Mouse (Mus musculus): Measurements from ENCODE around the gene Pkd1. TPM values are rescaled to one million over a fixed set of nuclear protein-coding genes. Genes with fewer than 3 reads are reported as not detected.

The Pkd1 gene
- polyA plus RNA-seq, 1 experiment from 2014 or later, result 24.7 TPM

DNA sequence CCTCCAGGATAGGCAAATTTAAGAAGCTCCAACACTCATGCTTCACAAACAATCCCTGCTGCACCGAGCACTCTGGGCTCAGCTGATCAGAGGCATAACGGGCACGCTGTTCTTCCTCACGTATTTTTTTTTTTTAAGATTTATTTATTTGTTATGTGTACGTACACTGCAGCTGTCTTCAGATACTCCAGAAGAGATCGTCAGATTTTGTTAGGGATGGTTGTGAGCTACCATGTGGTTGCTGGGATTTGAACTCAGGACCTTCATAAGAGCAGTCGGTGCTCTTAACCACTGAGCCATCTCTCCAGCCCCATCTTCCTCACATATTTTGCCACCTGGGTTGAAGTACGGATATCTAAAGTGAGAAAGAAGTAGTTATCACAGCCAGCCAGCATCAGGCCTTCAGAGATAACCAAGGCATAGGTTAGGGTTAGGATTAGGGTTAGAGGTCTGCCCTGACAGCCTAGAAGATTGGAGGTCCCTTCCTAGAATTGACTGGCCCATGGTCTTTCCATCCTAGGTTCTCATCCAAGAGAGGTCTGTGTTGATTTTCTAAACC is 15.4 kb upstream of the Pkd1 start, which contains the start of gene Rab26:
Rab26 (minus strand) TSS at position 51 of the 559 bp plus-strand sequence.
- peaks cover 6% of the 10 kb centered on the region; the same call in 1 of the 2 replicates for H3K36me3 ChIP-seq
- H3K4me3 ChIP-seq, result peak within 1 kb of the TSS; percentile 33
- 83% methylated on average over 8 of the region's 8 CpGs for whole genome bisulfite sequencing
- H3K4me1 ChIP-seq, result peaks cover 33% of the 10 kb centered on the region
- no peak within 1 kb of the TSS for H3K27ac ChIP-seq
- no peaks in the 10 kb centered on the region for H3K9me3 ChIP-seq
- no peak for ATAC-seq (ENCODE audit: borderline replicate concordance, extremely low read depth, low FRiP score, low TSS enrichment)
- no peaks in the 10 kb centered on the region for H3K27me3 ChIP-seq
- 0 out of 2 replicates have a peak within 1 kb of the TSS, but pooled peaks have one; percentile 22 for H3K9ac ChIP-seq
- H3K4me2 ChIP-seq, result peak within 1 kb of the TSS; percentile 74

- Histone ChIP-seq H3K9ac (no peak overlapping the region), H3K4me3 (no peak overlapping the region), H3K4me2 (no peak overlapping the region), H3K36me3 (no peaks in the 10 kb centered on the region; the same call in 1 of the 2 replicates), H3K9me3 (no peaks in the 10 kb centered on the region), H3K4me1 (peaks cover 22% of the 10 kb centered on the region), H3K27ac (no peak overlapping the region), H3K27me3 (no peaks in the 10 kb centered on the region)
- no peak for ATAC-seq (ENCODE audit: borderline replicate concordance, extremely low read depth, low FRiP score, low TSS enrichment)
- WGBS, result 45% methylated on average over 5 of the region's 5 CpGs
Observed at GRCm38 (mm10) chr17:24535300-24535699, 14.3 kb upstream of the Pkd1 start.

DNA sequence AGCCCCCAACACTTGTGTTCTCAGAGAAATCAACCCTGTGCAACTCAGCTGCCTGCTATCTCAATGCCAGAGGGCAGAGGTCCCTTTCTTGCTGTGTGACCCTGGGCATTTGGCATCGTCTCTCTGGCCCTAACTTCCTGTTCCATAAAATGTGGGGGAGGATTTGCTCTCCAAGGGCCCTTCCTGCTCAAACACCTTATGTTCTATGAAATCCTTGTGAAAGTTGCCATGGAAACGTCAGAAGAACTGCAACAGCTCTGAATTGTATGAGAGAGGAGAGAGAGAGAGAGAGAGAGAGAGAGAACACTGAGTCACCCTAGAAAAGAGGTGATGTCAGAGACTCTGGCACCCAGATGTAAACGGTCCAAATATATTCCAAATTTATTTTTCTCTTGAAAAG is 12.1 kb upstream of the Pkd1 start:
- H3K4me3 ChIP-seq, result no peak overlapping the region
- 18% methylated on average over 3 of the region's 3 CpGs for WGBS
- no peak overlapping the region for H3K9ac ChIP-seq
- no peak overlapping the region for H3K4me2 ChIP-seq
- no peak for ATAC-seq (ENCODE audit: borderline replicate concordance, extremely low read depth, low FRiP score, low TSS enrichment)
- H3K4me1 ChIP-seq, result peaks cover 14% of the 10 kb centered on the region
- peak overlapping the region; percentile 59 for H3K27ac ChIP-seq
- H3K36me3 ChIP-seq, result no peaks in the 10 kb centered on the region
- H3K9me3 ChIP-seq, result no peaks in the 10 kb centered on the region
- no peaks in the 10 kb centered on the region for H3K27me3 ChIP-seq

GRCm38 (mm10) chr17:24538950-24539349 is 10.7 kb upstream of the Pkd1 start:
- H3K4me2 ChIP-seq, result no peak overlapping the region
- no peaks in the 10 kb centered on the region for H3K9me3 ChIP-seq
- H3K4me1 ChIP-seq, result peaks cover 4% of the 10 kb centered on the region; the same call in 1 of the 2 replicates
- WGBS, result 67% methylated on average over 8 of the region's 8 CpGs
- H3K4me3 ChIP-seq, result no peak overlapping the region
- H3K9ac ChIP-seq, result no peak overlapping the region
- no peaks in the 10 kb centered on the region for H3K36me3 ChIP-seq
- no peak for ATAC-seq (ENCODE audit: borderline replicate concordance, extremely low read depth, low FRiP score, low TSS enrichment)
- H3K27me3 ChIP-seq, result no peaks in the 10 kb centered on the region
- no peak overlapping the region for H3K27ac ChIP-seq

DNA sequence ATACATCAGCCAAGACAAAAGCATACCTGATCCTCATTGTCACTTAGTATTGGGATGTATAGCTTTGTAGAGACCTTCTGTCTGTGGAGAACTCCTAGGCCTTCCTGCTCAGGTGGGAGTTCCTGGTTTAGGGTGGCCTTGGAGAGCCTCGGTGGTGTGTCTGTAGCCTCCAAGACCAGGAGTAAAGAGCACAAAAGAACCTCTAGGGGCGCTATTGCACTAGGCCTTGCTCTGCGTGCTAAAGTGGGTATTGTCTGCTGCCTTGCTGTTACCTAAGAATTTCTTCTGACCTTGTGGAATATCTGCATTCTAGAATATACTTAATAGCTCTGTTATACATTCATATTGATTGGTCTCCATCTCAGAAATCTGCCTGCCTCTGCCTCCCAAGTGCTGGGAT is 9.3 kb upstream of the Pkd1 start:
- Histone ChIP-seq H3K27ac (no peak overlapping the region), H3K36me3 (no peaks in the 10 kb centered on the region), H3K9me3 (no peaks in the 10 kb centered on the region), H3K9ac (no peak overlapping the region), H3K27me3 (no peaks in the 10 kb centered on the region), H3K4me1 (peaks cover 4% of the 10 kb centered on the region; the same call in 1 of the 2 replicates), H3K4me3 (no peak overlapping the region), H3K4me2 (no peak overlapping the region)
- WGBS, result 11% methylated on average over 3 of the region's 3 CpGs
- ATAC-seq (ENCODE audit: borderline replicate concordance, extremely low read depth, low FRiP score, low TSS enrichment), result no peak

- no peak overlapping the region for H3K27ac ChIP-seq
- ATAC-seq (ENCODE audit: borderline replicate concordance, extremely low read depth, low FRiP score, low TSS enrichment), result no peak
- peaks cover 20% of the 10 kb centered on the region for H3K4me1 ChIP-seq
- H3K27me3 ChIP-seq, result no peaks in the 10 kb centered on the region
- H3K9me3 ChIP-seq, result no peaks in the 10 kb centered on the region
- peak overlapping the region; percentile 34; the same call in 1 of the 2 replicates for H3K4me2 ChIP-seq
- H3K9ac ChIP-seq, result no peak overlapping the region
- no peaks in the 10 kb centered on the region for H3K36me3 ChIP-seq
- 13% methylated on average over 12 of the region's 12 CpGs for WGBS
- H3K4me3 ChIP-seq, result no peak overlapping the region
Observed at GRCm38 (mm10) chr17:24544613-24545012, 5.0 kb upstream of the Pkd1 start.

DNA sequence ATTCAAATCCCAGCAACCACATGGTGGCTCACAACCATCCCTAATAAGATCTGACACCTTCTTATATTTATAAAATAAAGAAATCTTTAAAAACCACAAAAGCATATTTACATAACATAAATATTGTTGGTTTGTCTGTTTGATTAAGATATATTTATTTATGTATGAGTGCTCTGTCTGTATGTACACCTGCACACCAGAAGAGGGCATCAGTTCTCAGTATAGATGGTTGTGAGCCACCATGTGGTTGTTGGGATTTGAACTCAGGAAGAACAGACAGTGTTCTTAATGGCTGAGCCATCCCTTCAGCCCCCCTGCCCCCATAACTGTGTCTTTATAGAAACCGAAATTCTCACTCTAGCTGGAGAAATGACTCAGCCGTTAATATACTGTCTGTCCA is 4.4 kb upstream of the Pkd1 start:
- H3K9ac ChIP-seq, result no peak overlapping the region
- no peak for ATAC-seq (ENCODE audit: borderline replicate concordance, extremely low read depth, low FRiP score, low TSS enrichment)
- peaks cover 20% of the 10 kb centered on the region for H3K4me1 ChIP-seq
- no peaks in the 10 kb centered on the region for H3K27me3 ChIP-seq
- WGBS, result 86% methylated on average over 2 of the region's 2 CpGs
- no peak overlapping the region for H3K27ac ChIP-seq
- no peak overlapping the region for H3K4me2 ChIP-seq
- no peaks in the 10 kb centered on the region for H3K36me3 ChIP-seq
- no peak overlapping the region for H3K4me3 ChIP-seq
- no peaks in the 10 kb centered on the region for H3K9me3 ChIP-seq

GRCm38 (mm10) chr17:24546234-24546633 is 3.4 kb upstream of the Pkd1 start:
- 67% methylated on average over 3 of the region's 3 CpGs for WGBS
- Histone ChIP-seq H3K4me1 (peaks cover 27% of the 10 kb centered on the region), H3K9me3 (no peaks in the 10 kb centered on the region), H3K4me2 (no peak overlapping the region), H3K27ac (no peak overlapping the region), H3K9ac (no peak overlapping the region), H3K27me3 (no peaks in the 10 kb centered on the region), H3K36me3 (no peaks in the 10 kb centered on the region), H3K4me3 (no peak overlapping the region)
- no peak for ATAC-seq (ENCODE audit: borderline replicate concordance, extremely low read depth, low FRiP score, low TSS enrichment)

- no peaks in the 10 kb centered on the region for H3K36me3 ChIP-seq
- 0 out of 2 replicates have a peak overlapping the region, but pooled peaks have one; percentile 4 for H3K9ac ChIP-seq
- peak overlapping the region; percentile 68 for H3K4me3 ChIP-seq
- peaks cover 37% of the 10 kb centered on the region for H3K4me1 ChIP-seq
- ATAC-seq (ENCODE audit: borderline replicate concordance, extremely low read depth, low FRiP score, low TSS enrichment), result no peak
- WGBS, result 20% methylated on average over 9 of the region's 9 CpGs
- H3K27me3 ChIP-seq, result no peaks in the 10 kb centered on the region
- H3K27ac ChIP-seq, result peak overlapping the region; percentile 72
- H3K9me3 ChIP-seq, result no peaks in the 10 kb centered on the region
- H3K4me2 ChIP-seq, result peak overlapping the region; percentile 86
Observed at GRCm38 (mm10) chr17:24548435-24548834, 1.2 kb upstream of the Pkd1 start.

DNA sequence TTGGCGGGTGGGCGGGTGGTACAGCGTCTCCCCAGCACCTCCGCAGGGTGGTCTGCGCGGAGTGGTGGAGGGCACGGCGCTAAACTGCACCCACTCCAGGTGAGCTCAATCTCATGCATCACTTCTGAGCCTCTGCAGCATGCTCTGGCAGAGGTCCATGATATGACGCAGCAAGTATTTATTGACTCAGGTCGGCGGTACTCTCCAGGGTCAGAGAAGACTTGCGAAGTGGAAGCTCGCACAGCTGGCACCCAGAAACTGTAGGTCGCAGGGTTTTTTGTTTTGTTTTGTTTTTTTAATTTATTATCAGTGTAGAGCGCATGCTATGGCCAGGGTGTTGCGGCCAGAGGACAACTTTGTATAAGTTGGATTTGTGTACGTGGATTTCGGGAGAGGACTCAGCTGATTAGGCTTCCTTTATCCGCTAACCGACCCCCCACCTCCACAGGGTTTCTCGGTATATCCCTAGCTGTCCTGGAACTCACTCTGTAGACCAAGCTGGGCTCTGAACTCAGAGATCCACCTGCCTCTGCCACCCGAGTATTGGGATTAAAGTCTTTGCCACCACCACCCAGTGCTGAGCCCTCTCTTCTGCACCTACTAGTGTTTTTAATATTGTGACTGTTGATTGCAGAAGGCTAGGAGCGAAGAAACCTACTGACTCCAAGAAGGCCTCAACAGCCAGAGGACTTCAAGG is 565 bp upstream of the Pkd1 start:
- Histone ChIP-seq H3K27ac (peak overlapping the region; percentile 72), H3K4me2 (peak overlapping the region; percentile 86), H3K27me3 (no peaks in the 10 kb centered on the region), H3K4me3 (peak overlapping the region; percentile 68), H3K9me3 (no peaks in the 10 kb centered on the region), H3K36me3 (no peaks in the 10 kb centered on the region), H3K9ac (peak overlapping the region; percentile 36), H3K4me1 (peaks cover 37% of the 10 kb centered on the region)
- ATAC-seq (ENCODE audit: borderline replicate concordance, extremely low read depth, low FRiP score, low TSS enrichment), result no peak; the same call in 1 of the 2 replicates
- WGBS, result under 1% methylated on average over 23 of the region's 23 CpGs

GRCm38 (mm10) chr17:24550416-24551049 is 899 bp downstream of the Pkd1 start:
- peak; percentile 78 for ATAC-seq (ENCODE audit: borderline replicate concordance, extremely low read depth, low FRiP score, low TSS enrichment)

GRCm38 (mm10) chr17:24551050-24551444 is 1.4 kb downstream of the Pkd1 start:
- H3K9ac ChIP-seq, result peak overlapping the region; percentile 76
- H3K4me2 ChIP-seq, result peak overlapping the region; percentile 86
- no peaks in the 10 kb centered on the region for H3K27me3 ChIP-seq
- peak overlapping the region; percentile 93 for H3K27ac ChIP-seq
- H3K36me3 ChIP-seq, result no peaks in the 10 kb centered on the region
- peak overlapping the region; percentile 68 for H3K4me3 ChIP-seq
- ATAC-seq (ENCODE audit: borderline replicate concordance, extremely low read depth, low FRiP score, low TSS enrichment), result no peak
- H3K9me3 ChIP-seq, result no peaks in the 10 kb centered on the region
- peaks cover 35% of the 10 kb centered on the region for H3K4me1 ChIP-seq
- 47% methylated on average over 3 of the region's 3 CpGs for WGBS

More at GRCm38 (mm10) chr17:24550416-24551049, 899 bp downstream of the Pkd1 start:
- no peaks in the 10 kb centered on the region for H3K36me3 ChIP-seq
- no peaks in the 10 kb centered on the region for H3K9me3 ChIP-seq
- under 1% methylated on average over 44 of the region's 44 CpGs for WGBS
- peak overlapping the region; percentile 86 for H3K4me2 ChIP-seq
- no peaks in the 10 kb centered on the region for H3K27me3 ChIP-seq
- H3K4me1 ChIP-seq, result peaks cover 37% of the 10 kb centered on the region
- H3K9ac ChIP-seq, result peak overlapping the region; percentile 76
- H3K27ac ChIP-seq, result peak overlapping the region; percentile 93
- peak overlapping the region; percentile 68 for H3K4me3 ChIP-seq
